Mouse (Mus musculus) layer of hippocampus, adult 8-10 months (tissue): ENCODE results near the gene Pax5. TPM values are rescaled to one million over a fixed set of nuclear protein-coding genes. Genes with fewer than 3 reads are reported as not detected.

ENCODE experiments used
- DNase-seq, 2 experiments: peaks; one replicate each; pipeline ENCODE4 v3.0.0; 2022; ENCODE audit warnings: low spot score in 2 of 2
- microRNA-seq, 2 experiments: library from miRNA; unstranded; fragments of <30 nt; microRNA quantifications; one replicate each; pipeline ENCODE4 v1.2.0; 2022
- total RNA-seq, 4 experiments: library from RNA; stranded (reverse); gene quantifications; 2 replicates each; pipeline ENCODE4 v1.2.4; 2022

Pax5 gene
- total RNA-seq, 4 experiments from 2014 or later = 0.10 to 0.62 (median 0.25) TPM

DNA sequence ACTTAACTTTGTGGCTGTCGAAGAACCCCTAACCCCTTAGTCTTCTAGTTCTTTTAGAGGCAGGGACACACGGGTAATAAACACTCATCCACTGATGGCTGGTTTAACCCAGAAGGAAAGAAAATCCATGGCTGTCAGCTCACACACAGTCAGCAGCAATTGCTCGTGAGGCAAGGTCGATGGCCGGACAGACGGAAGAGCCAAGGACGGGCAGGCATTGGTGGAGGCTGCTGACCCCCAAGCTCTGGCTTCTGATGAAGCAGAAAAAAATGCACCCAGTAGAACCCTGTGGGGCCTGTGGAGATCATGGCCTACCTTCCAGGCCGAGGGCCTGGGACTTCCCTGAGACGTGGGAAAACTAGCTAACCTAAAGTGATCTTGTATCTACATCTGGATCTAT lies 227.4 kb downstream of the Pax5 start:
- no peak for DNase-seq

DNA sequence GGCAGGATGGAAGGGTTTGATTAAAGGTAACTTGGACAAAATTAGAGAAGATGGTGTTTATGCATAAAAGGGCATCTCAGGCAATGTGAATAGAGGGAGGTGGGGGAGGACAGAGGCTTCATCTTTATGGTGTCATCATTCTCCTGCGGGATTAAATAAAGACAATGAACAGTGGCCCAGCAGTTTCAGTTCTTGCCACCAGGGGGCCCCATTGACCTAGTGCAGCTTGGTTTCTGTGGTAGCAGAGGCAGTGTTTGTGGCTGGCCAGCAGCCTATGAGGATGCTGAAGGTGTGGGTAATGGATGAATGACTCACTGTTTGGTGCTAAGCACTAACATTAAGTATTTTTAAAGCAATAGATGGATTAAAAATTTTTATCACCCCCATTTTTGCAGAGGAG lies 230.5 kb downstream of the Pax5 start:
- no peak for DNase-seq

Small RNA genes within 50 kb of the gene (microRNA-seq; reads per million reads assigned to microRNA genes)
- 0 reads per million in 2 experiments for gene Mir5120

Other genes with a start within 250 kb of the Pax5 start
- gene Zcchc7, start 45.4 kb upstream of the Pax5 start, total RNA-seq = 10 to 100 TPM; 56.6 to 93.7 (median 75.1) TPM